Mouse (Mus musculus) stomach, postnatal 0 days (tissue): ENCODE data around the gene Ctbs. TPM values are rescaled to one million over a fixed set of nuclear protein-coding genes. Genes with fewer than 3 reads are reported as not detected.
"Not testable (repeated sequence)": the region's sequence is repeated elsewhere in the genome, so short reads cannot be mapped to it uniquely, and the experiment has no call there.

Experiments used
- ATAC-seq: fragments of 200-750 bp; cut with Nextera tagmentation; 2 replicates; pipeline ENCODE4 v1.8.0; 2017; ENCODE audit not compliant: low FRiP score, low TSS enrichment
- DNase-seq: peaks from one replicate; pipeline ENCODE4 v3.0.0-alpha.2; 2016; ENCODE audit warnings: low spot score
- H3K27ac ChIP-seq: fragments of 300-500 bp; sonication (generic); replicated peaks from 2 replicates; pipeline ENCODE4 v1.5.1; 2014; ENCODE audit warnings: mild to moderate bottlenecking, control low read depth
- H3K27me3 ChIP-seq: fragments of 300-500 bp; sonication (generic); 2 replicates; pipeline ENCODE4 v1.6.1; 2014; ENCODE audit warnings: low read length; ENCODE audit not compliant: control insufficient read depth, insufficient read depth
- H3K36me3 ChIP-seq: fragments of 300-500 bp; sonication (generic); 2 replicates; pipeline ENCODE4 v1.6.1; 2014; ENCODE audit warnings: low read length, mixed read lengths; ENCODE audit not compliant: control insufficient read depth, insufficient read depth
- H3K4me1 ChIP-seq: fragments of 300-500 bp; sonication (generic); replicated peaks from 2 replicates; pipeline ENCODE4 v1.6.1; 2014; ENCODE audit warnings: antibody characterized with exemption; ENCODE audit not compliant: control insufficient read depth, insufficient read depth
- H3K4me2 ChIP-seq: fragments of 300-500 bp; sonication (generic); replicated peaks from 2 replicates; pipeline ENCODE4 v1.6.1; 2014; ENCODE audit warnings: low read depth, mild to moderate bottlenecking, control low read depth, moderate library complexity
- H3K4me3 ChIP-seq: fragments of 300-500 bp; sonication (generic); 2 replicates; pipeline ENCODE4 v1.5.1; 2014; ENCODE audit warnings: low read depth, low read length, control low read depth
- H3K9ac ChIP-seq: fragments of 300-500 bp; sonication (generic); 2 replicates; pipeline ENCODE4 v1.6.1; 2014; ENCODE audit warnings: mild to moderate bottlenecking, low read length, control low read depth, mixed read lengths
- H3K9me3 ChIP-seq: fragments of 300-500 bp; sonication (generic); 2 replicates; pipeline ENCODE4 v1.6.1; 2016; ENCODE audit warnings: low read length; ENCODE audit not compliant: control insufficient read depth
- CTCF ChIP-seq: IDR thresholded peaks from 2 replicates; pipeline ENCODE4 v1.5.1; 2016; ENCODE audit warnings: antibody characterized with exemption, low read depth, mild to moderate bottlenecking, moderate library complexity
- EP300 ChIP-seq: optimal IDR thresholded peaks from 2 replicates; pipeline ENCODE3; 2016; ENCODE audit warnings: antibody characterized with exemption
- WGBS: fragments of 180-500 bp; shearing (Covaris S2); extraction: QIAGEN DNeasy Blood & Tissue Kit; methylation state at CpG from one replicate; pipeline ENCODE4 v1.1.7; 2014; 5-methylcytosine and 5-hydroxymethylcytosine counted together
- polyA plus RNA-seq: library from polyadenylated mRNA; unstranded; fragments of >200 nt; fragmentation: Nextera tagmentation; extraction: Ambion mirVana; gene quantifications from 2 replicates; pipeline ENCODE4 v1.2.1, GENCODE M21; 2015

Ctbs gene
- polyA plus RNA-seq, 1 experiment from 2014 or later, result 7.9 TPM

DNA sequence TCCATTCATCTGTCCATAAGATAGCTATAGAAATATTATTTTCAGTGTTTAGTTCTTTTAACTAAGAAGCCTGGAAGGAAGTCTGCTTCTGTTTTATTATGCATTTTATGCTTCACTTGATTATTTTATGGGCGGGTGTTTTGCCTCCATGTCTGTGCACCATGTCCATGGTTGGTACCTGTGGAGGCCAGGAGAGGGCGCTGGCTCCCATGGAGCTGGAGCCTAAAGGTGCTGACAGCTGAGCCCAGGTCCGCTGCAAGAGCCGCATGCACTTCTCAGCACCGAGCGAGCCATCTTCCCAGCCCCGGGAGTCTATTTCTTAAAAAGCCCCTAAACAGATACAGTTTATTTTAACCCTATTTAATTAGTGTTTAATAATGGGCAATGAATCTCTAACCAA lies 25.9 kb upstream of the Ctbs start:
- H3K27ac ChIP-seq, result no peak overlapping the region

DNA sequence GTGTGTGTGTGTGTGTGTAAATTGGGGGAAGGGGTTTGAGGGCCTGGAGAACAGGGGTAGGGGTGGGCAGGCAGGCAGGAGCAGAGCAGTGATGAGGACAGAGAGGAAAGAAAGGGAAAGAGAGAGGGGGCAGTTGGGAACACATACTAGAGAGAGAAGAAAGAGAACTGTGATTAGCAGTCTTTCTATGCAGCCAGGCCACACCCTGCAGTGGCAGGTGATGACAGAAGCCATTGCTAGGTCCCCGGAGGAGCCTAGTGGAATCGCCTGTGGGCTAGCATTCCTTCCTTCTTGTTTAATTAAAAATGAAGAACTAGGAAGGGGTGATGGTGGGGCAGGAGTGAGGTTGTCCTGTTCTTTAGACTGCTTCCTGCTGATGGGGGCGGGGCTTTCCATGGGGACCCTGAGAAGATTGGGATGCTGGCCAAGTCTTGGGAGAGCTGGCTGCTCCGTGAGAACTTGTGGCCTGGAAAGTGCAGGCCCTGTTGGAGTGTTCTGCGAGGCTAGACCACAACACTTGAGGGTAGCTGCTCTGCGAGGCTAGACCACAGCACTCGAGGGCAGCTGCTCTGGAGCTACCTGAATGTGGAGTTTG lies 25.2 kb upstream of the Ctbs start:
- Histone ChIP-seq H3K4me3 (no peak overlapping the region), H3K27ac (no peak overlapping the region), H3K9ac (no peak overlapping the region), H3K36me3 (peaks cover 13% of the 10 kb centered on the region; the same call in 1 of the 2 replicates), H3K27me3 (no peaks in the 10 kb centered on the region), H3K4me1 (no peaks in the 10 kb centered on the region), H3K9me3 (no peaks in the 10 kb centered on the region), H3K4me2 (no peak overlapping the region)
- no peak; the same call in 1 of the 2 replicates for ATAC-seq
- 55% methylated on average over 7 of the region's 7 CpGs for WGBS
- DNase-seq, result no peak
- TF ChIP-seq CTCF (no peak), EP300 (no peak)

More for the DNA sequence above, 25.9 kb upstream of the Ctbs start:
- TF ChIP-seq EP300 (no peak), CTCF (peak; percentile 49)
- ATAC-seq, result no peak
- no peak overlapping the region for H3K4me3 ChIP-seq
- H3K27me3 ChIP-seq, result no peaks in the 10 kb centered on the region
- no peaks in the 10 kb centered on the region for H3K9me3 ChIP-seq
- no peak for DNase-seq
- H3K4me2 ChIP-seq, result no peak overlapping the region
- H3K9ac ChIP-seq, result no peak overlapping the region
- H3K4me1 ChIP-seq, result no peaks in the 10 kb centered on the region
- WGBS, result 87% methylated on average over 7 of the region's 7 CpGs
- peaks cover 13% of the 10 kb centered on the region; the same call in 1 of the 2 replicates for H3K36me3 ChIP-seq

DNA sequence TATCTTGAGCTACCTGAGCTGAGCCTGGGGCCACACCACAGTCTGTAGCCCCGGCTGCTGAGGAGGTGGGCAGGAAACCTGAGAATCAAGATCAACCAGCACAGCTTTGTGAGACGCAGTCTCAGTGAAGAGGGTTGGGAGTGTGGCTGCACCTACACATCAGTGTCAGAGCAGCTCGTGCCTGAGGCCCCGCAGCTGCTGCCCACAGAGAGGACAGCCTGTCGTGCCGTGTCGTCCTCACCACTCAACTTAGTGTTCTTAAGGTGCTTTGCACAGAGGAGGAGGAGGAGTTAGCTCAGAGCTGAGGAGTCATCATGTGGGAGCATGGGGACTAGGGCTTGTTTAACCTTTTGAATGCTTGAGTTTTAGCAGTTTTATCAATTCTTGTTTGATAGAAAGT lies 23.7 kb upstream of the Ctbs start:
- no peak overlapping the region for H3K27ac ChIP-seq
- ATAC-seq (no peak), DNase-seq (no peak)
- no peak overlapping the region for H3K9ac ChIP-seq
- TF ChIP-seq CTCF (no peak), EP300 (no peak)
- H3K36me3 ChIP-seq, result peaks cover 13% of the 10 kb centered on the region; the same call in 1 of the 2 replicates
- H3K4me1 ChIP-seq, result no peaks in the 10 kb centered on the region
- no peaks in the 10 kb centered on the region for H3K9me3 ChIP-seq
- H3K4me2 ChIP-seq, result no peak overlapping the region
- WGBS, result 59% methylated on average over 7 of the region's 7 CpGs
- no peaks in the 10 kb centered on the region for H3K27me3 ChIP-seq
- H3K4me3 ChIP-seq, result no peak overlapping the region

DNA sequence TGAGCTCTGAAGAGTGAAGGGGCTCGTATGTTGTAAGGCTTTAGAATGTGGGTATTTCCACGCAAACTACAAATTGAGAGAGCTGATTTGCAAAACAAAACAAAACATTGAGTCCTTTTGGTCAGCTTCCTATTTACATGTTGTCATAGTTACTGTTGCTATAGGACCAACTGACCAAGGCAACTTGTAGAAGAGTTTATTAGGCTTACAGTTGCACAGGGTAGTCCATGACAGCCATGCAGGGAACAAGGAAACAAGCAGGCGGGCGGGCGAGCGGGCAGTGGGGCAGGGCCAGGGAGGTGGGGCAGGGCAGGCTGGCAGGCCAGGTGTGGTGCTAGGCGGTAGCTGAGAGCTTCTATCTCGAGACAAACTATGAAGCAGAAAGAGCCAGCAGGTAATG lies 23.1 kb upstream of the Ctbs start:
- no peaks in the 10 kb centered on the region for H3K9me3 ChIP-seq
- H3K27ac ChIP-seq, result no peak overlapping the region
- no peaks in the 10 kb centered on the region for H3K4me1 ChIP-seq
- H3K4me3 ChIP-seq, result no peak overlapping the region
- DNase-seq, result no peak
- no peak for ATAC-seq
- no peak overlapping the region for H3K9ac ChIP-seq
- H3K4me2 ChIP-seq, result no peak overlapping the region
- 86% methylated on average over 8 of the region's 8 CpGs for WGBS
- TF ChIP-seq CTCF, result no peak
- TF ChIP-seq EP300, result no peak
- peaks cover 19% of the 10 kb centered on the region; the same call in 1 of the 2 replicates for H3K36me3 ChIP-seq
- no peaks in the 10 kb centered on the region for H3K27me3 ChIP-seq

DNA sequence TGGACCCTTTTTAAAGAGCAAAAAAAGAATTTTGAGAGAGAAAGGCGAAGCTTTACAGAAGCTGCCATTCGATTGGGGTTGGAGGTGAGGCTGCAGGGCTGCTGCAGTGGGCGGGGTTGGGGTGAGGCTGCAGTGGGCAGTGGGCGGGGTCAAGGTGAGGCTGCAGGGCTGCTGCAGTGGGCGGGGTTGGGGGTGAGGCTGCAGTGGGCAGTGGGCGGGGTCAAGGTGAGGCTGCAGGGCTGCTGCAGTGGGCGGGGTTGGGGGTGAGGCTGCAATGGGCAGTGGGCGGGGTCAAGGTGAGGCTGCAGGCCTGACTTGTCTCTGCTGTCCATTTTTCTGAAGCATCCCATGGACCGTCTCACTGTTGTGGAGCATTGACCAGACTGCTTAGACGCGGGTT lies 16.5 kb upstream of the Ctbs start:
- not testable (repeated sequence) for DNase-seq

DNA sequence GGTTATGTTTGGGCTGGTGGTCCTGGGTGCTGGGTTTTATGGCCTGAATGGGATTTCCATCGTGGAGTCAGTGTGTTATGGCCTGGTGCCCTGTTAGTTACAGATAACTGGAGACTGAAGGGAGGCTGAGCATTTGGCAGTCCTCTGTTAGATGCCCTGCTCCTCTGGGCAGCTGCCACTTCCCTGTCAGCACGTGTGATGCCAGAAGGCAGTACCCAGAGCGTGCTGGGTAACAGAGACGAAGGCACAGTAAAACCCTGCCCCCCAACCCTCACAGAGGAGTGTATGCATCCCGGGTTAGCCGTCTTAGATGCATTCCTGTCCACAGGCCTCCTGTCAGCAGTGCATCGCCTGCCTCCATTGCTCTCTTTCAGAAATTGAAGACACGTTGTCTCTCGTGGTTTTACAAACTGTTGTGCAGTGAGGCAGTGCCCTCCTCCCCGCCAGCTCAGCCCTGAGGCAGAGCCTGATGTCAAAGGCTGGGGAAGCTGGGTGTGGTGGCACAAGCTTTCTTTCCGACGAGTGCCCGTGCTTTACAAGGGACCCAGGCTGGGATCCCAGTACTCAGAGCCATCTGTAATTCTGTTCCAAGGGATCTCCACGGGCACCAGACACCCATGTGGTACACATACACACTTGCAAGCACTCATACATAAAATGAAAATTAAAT lies 15.8 kb upstream of the Ctbs start:
- H3K9ac ChIP-seq, result no peak overlapping the region
- no peak overlapping the region for H3K4me2 ChIP-seq
- H3K9me3 ChIP-seq, result no peaks in the 10 kb centered on the region
- 85% methylated on average over 14 of the region's 14 CpGs for WGBS
- no peak overlapping the region for H3K27ac ChIP-seq
- no peaks in the 10 kb centered on the region for H3K4me1 ChIP-seq
- no peaks in the 10 kb centered on the region for H3K27me3 ChIP-seq
- DNase-seq (no peak), ATAC-seq (no peak)
- no peak overlapping the region for H3K4me3 ChIP-seq
- peaks cover 20% of the 10 kb centered on the region; the same call in 1 of the 2 replicates for H3K36me3 ChIP-seq
- TF ChIP-seq EP300 (no peak), CTCF (no peak)

More for the DNA sequence above, 16.5 kb upstream of the Ctbs start:
- not testable (repeated sequence) for H3K4me2 ChIP-seq, H3K4me3 ChIP-seq, ATAC-seq, H3K4me1 ChIP-seq, H3K27ac ChIP-seq, H3K27me3 ChIP-seq, H3K9me3 ChIP-seq, H3K9ac ChIP-seq
- WGBS, result 88% methylated on average over 11 of the region's 11 CpGs
- H3K36me3 ChIP-seq, result peaks cover 18% of the 10 kb centered on the region; the same call in 1 of the 2 replicates
